Mouse (Mus musculus): ENCODE data around the gene Lamtor3. TPM values are rescaled to one million over a fixed set of nuclear protein-coding genes. Genes with fewer than 3 reads are reported as not detected.

Gene Lamtor3
- polyA plus RNA-seq, 1 experiment from 2014 or later, result 131 TPM

DNA sequence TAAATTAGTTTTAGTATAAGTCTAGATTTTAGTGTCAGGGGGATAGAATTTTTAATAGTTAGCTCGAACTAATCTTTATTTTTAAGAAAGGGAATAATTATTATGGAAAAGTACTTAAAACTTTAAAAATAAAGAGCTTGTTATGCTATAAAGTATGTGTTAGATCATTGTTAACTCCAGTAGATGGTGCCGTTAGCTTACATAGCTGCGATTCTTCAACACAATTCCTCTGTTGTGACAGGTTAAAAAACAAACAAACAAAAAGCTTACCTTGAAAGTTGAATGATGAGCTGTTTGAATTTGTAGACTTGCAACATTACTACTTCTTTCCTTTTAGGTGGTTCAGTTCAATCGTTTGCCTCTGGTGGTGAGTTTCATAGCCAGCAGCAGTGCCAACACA lies 8.7 kb downstream of the Lamtor3 start:
- no peak overlapping the region for H3K27ac ChIP-seq
- H3K9ac ChIP-seq (ENCODE audit: low read depth, low read length), result no peak overlapping the region
- H3K27me3 ChIP-seq (ENCODE audit: insufficient read depth, low read length), result no peaks in the 10 kb centered on the region
- no peak overlapping the region for H3K4me2 ChIP-seq (ENCODE audit: low read length)
- H3K36me3 ChIP-seq (ENCODE audit: insufficient read depth, low read length), result peaks cover 18% of the 10 kb centered on the region
- WGBS, result 94% methylated on average over 4 of the region's 4 CpGs
- no peaks in the 10 kb centered on the region for H3K9me3 ChIP-seq (replicated peaks; ENCODE audit: low read length)
- DNase-seq (ENCODE audit: low spot score) (no peak), ATAC-seq (replicated peaks; ENCODE audit: low FRiP score, low read depth) (no peak)
- TF ChIP-seq CTCF (IDR thresholded peaks at IDR 0.05; ENCODE audit: low read depth), result no peak
- no peak overlapping the region for H3K4me3 ChIP-seq (replicated peaks; ENCODE audit: low read depth, low read length)
- no peaks in the 10 kb centered on the region for H3K4me1 ChIP-seq (replicated peaks; ENCODE audit: insufficient read depth, low read length)

- Histone ChIP-seq H3K4me2 (ENCODE audit: low read length) (no peak overlapping the region), H3K27ac (no peak overlapping the region), H3K27me3 (ENCODE audit: insufficient read depth, low read length) (no peaks in the 10 kb centered on the region), H3K9ac (ENCODE audit: low read depth, low read length) (no peak overlapping the region), H3K36me3 (ENCODE audit: insufficient read depth, low read length) (peaks cover 12% of the 10 kb centered on the region), H3K4me1 (replicated peaks; ENCODE audit: insufficient read depth, low read length) (no peaks in the 10 kb centered on the region), H3K4me3 (replicated peaks; ENCODE audit: low read depth, low read length) (no peak overlapping the region), H3K9me3 (replicated peaks; ENCODE audit: low read length) (no peaks in the 10 kb centered on the region)
- 85% methylated on average over 3 of the region's 3 CpGs for WGBS
- DNase-seq (ENCODE audit: low spot score) (no peak), ATAC-seq (replicated peaks; ENCODE audit: low FRiP score, low read depth) (no peak)
- TF ChIP-seq CTCF (IDR thresholded peaks at IDR 0.05; ENCODE audit: low read depth), result no peak
These were observed 11.6 kb downstream of the Lamtor3 start for GRCm38 (mm10) chr3:137929940-137930339.

DNA sequence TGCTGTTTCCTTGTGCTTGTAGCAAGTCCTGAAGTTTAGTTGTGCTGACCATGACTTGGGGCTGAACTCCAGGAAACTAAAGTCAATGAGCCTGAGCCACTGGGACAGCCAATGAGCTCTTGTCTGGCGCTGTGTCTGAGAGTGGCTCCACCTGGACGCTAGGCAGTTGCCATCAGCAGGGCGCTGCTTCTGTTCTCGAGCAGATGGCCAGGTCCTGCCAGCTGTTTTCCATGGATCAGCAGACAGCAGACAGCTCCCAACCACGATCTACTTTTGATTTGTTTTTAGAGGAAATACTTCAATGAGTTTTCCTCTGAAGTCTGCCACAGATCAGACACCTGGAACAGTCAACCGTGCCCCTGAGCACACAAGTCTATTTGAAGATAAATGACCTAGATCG lies 14.4 kb downstream of the Lamtor3 start:
- 29% methylated on average over 7 of the region's 7 CpGs for WGBS
- Histone ChIP-seq H3K4me3 (replicated peaks; ENCODE audit: low read depth, low read length) (no peak overlapping the region), H3K4me2 (ENCODE audit: low read length) (no peak overlapping the region), H3K27me3 (ENCODE audit: insufficient read depth, low read length) (no peaks in the 10 kb centered on the region), H3K27ac (no peak overlapping the region), H3K9ac (ENCODE audit: low read depth, low read length) (no peak overlapping the region), H3K9me3 (replicated peaks; ENCODE audit: low read length) (no peaks in the 10 kb centered on the region), H3K36me3 (ENCODE audit: insufficient read depth, low read length) (peaks cover 6% of the 10 kb centered on the region), H3K4me1 (replicated peaks; ENCODE audit: insufficient read depth, low read length) (no peaks in the 10 kb centered on the region)
- peak; percentile 76 for ATAC-seq (replicated peaks; ENCODE audit: low FRiP score, low read depth)
- TF ChIP-seq CTCF (IDR thresholded peaks at IDR 0.05; ENCODE audit: low read depth), result no peak
- DNase-seq (ENCODE audit: low spot score), result peak; percentile 66

- Histone ChIP-seq H3K4me3 (replicated peaks; ENCODE audit: low read depth, low read length) (no peak overlapping the region), H3K4me2 (ENCODE audit: low read length) (no peak overlapping the region), H3K9me3 (replicated peaks; ENCODE audit: low read length) (no peaks in the 10 kb centered on the region), H3K27me3 (ENCODE audit: insufficient read depth, low read length) (no peaks in the 10 kb centered on the region), H3K27ac (no peak overlapping the region), H3K4me1 (replicated peaks; ENCODE audit: insufficient read depth, low read length) (no peaks in the 10 kb centered on the region), H3K9ac (ENCODE audit: low read depth, low read length) (no peak overlapping the region), H3K36me3 (ENCODE audit: insufficient read depth, low read length) (peaks cover 3% of the 10 kb centered on the region)
- ATAC-seq (replicated peaks; ENCODE audit: low FRiP score, low read depth), result no peak
- peak; percentile 27 for DNase-seq (ENCODE audit: low spot score)
- TF ChIP-seq CTCF (IDR thresholded peaks at IDR 0.05; ENCODE audit: low read depth), result no peak
- 54% methylated on average over 3 of the region's 3 CpGs for WGBS
These were observed 15.7 kb downstream of the Lamtor3 start for GRCm38 (mm10) chr3:137933986-137934385.

DNA sequence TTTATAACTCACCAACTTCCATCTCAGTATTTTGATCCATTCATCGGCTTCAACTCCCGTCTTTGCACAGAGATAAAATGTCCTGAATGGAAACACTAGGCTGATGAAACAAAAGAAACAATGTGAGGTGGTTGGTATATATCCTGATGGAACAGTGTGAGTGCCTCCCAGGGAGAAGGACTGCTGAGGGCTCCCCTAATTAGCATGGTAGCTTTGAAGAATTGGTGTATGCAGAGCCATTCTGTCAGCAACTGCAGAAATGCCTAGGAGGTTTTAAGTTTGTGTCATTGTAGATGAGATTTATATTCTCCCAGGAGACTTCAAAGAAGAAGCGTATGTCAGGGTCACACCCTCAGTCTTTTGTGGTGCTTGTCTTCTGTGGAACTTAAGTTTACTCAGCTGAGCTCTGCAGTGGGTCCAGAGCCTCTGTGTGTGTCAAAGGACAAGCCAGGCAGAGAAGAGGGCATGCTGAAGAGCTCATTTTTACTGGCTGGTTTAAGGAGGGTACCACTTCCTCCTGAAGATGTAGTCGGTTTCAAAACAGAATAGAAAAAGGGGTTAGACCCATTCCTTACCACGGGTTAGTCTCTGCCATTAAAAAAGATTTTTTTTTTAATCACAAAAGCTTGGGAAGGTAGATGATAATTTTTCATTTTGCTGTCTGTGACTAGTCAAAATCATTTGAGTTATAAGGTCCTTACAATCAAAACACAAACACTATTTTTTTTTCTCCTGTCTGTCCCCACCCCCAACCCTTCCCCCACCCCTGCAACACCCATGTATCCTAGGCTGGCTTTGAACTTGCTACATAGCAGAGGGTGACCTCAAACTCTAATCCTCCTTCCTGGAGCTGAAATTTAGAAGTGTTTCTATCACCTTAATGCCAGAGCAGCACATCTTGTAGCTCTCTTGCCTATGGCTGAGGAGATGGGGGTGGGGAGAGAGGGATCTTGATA lies 17.5 kb downstream of the Lamtor3 start:
- H3K27me3 ChIP-seq (ENCODE audit: insufficient read depth, low read length), result no peaks in the 10 kb centered on the region
- ATAC-seq (replicated peaks; ENCODE audit: low FRiP score, low read depth) (no peak), DNase-seq (ENCODE audit: low spot score) (peak; percentile 54)
- H3K9me3 ChIP-seq (replicated peaks; ENCODE audit: low read length), result no peaks in the 10 kb centered on the region
- H3K9ac ChIP-seq (ENCODE audit: low read depth, low read length), result no peak overlapping the region
- H3K4me3 ChIP-seq (replicated peaks; ENCODE audit: low read depth, low read length), result no peak overlapping the region
- H3K4me1 ChIP-seq (replicated peaks; ENCODE audit: insufficient read depth, low read length), result no peaks in the 10 kb centered on the region
- no peak for TF ChIP-seq CTCF (IDR thresholded peaks at IDR 0.05; ENCODE audit: low read depth)
- H3K4me2 ChIP-seq (ENCODE audit: low read length), result no peak overlapping the region
- H3K36me3 ChIP-seq (ENCODE audit: insufficient read depth, low read length), result no peaks in the 10 kb centered on the region
- 37% methylated on average over 5 of the region's 5 CpGs for WGBS
- no peak overlapping the region for H3K27ac ChIP-seq

GRCm38 (mm10) chr3:137936541-137936940 lies 18.2 kb downstream of the Lamtor3 start:
- Histone ChIP-seq H3K4me2 (ENCODE audit: low read length) (no peak overlapping the region), H3K4me3 (replicated peaks; ENCODE audit: low read depth, low read length) (no peak overlapping the region), H3K27ac (no peak overlapping the region), H3K9ac (ENCODE audit: low read depth, low read length) (no peak overlapping the region), H3K27me3 (ENCODE audit: insufficient read depth, low read length) (no peaks in the 10 kb centered on the region), H3K4me1 (replicated peaks; ENCODE audit: insufficient read depth, low read length) (no peaks in the 10 kb centered on the region), H3K36me3 (ENCODE audit: insufficient read depth, low read length) (no peaks in the 10 kb centered on the region), H3K9me3 (replicated peaks; ENCODE audit: low read length) (no peaks in the 10 kb centered on the region)
- 34% methylated on average over 6 of the region's 6 CpGs for WGBS
- DNase-seq (ENCODE audit: low spot score) (peak; percentile 35), ATAC-seq (replicated peaks; ENCODE audit: low FRiP score, low read depth) (no peak)
- TF ChIP-seq CTCF (IDR thresholded peaks at IDR 0.05; ENCODE audit: low read depth), result no peak
